Mouse (Mus musculus): ENCODE data around the gene Pdk2.

Pdk2 gene

DNA sequence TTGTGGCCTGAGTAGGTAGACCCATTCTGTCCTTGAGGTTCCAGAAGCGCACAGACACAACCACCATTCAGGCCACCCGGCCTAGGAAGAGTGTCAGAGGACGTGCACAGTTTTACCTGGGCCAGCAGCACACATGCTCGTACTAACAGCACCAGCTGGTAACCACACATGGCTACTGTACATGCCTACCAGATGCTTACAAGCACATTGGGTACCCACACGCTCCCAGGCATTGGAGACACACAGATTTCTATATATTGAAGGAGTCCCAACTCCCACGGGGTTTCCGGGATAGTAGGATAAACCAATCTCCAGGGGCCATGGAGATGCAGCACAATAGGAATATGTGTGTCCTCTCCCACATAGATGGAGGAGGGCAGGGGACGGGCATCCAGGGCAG is 38.4 kb downstream of the Pdk2 start:
- no peak for DNase-seq (ENCODE audit: low spot score)

DNA sequence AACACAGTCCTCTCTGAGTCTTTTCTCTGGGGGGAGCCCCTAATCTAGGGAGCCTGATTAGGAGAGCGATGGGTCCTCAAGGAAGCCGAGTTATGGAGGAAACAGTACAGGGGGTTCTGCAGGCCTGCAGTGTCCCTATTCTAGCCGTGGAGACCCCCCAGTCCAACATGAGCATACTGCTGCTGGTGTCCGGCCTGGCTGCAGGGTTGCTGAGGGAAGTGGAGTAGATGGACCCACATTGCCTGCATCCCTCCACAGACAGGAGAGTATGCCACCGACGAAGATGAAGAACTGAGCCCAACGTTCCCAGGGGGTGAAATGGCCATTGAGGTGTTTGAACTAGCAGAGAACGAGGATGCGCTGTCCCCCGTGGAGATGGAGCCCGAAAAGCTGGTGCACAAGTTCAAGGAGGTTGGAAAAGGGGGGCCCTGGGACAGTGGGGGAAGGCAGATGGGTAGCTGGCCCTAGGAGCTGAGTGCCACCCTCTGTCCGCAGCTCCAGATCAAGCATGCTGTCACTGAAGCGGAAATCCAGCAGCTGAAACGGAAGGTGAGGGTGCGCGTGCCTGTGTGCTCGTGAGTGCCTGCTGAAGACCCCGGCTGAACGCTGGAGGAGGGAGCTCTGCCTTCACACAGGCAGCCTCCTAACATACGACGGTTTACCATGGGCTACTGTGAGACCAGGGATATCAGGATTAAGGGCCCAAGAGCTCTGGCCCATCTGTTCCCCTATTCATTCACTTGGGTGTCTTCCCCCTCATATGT is 39.4 kb downstream of the Pdk2 start:
- DNase-seq (ENCODE audit: low spot score) = no peak

DNA sequence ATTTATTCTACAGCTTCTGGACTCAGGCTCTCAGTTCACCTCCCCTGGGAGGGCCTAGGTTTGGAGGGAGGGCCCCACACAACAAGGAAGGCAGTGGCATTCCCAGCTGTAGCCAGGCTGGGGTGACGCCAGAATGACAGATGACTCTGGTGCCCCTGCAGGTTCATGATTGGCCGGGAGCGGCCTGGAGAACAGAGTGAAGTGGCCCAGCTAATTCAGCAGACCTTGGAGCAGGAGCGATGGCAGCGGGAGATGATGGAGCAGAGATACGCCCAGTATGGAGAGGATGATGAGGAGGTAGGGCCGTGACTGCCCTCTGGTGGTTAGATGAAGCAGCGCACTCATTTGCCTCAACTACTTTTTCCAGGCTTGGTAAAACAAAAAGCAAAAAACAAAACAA is 40.1 kb downstream of the Pdk2 start:
- no peak for DNase-seq (ENCODE audit: low spot score)

DNA sequence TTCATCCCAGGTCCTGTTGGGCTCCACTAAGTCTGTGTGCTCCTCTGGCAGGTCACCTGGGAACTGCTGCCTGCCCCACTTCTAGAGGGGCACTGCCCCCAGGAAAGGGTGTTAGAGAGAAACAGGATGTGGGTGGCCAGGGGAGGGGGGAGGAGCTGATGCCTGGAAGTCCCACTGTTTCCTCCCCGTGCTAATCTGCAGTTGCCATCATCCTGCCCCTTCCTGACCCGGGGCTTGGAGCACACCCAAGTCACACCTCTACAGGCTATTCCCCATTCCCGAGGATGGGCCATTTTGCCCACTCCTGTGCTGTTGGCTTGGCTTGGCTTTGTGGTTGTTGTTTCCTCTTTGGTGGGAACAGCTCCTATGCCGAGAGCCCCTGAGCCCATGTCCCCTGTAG is 40.6 kb downstream of the Pdk2 start:
- DNase-seq (ENCODE audit: low spot score) = no peak

DNA sequence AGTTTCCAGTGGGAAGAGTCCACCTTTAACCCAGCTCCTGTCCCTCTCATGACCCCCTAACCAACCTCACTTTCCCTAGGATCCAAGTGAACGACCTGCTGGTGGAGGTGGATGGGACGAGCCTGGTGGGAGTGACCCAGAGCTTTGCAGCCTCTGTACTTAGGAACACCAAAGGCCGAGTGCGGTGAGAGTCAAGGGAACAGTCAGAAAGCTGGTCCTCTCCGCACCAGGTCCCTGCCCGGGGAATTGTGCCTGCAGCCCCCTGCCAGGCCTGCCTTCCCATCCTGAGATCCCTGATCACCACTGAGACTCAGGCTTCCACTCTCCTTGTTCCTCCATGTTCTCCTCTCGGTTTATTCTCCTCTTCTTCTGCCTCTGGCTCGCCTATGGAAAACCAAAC is 41.0 kb downstream of the Pdk2 start:
- no peak for DNase-seq (ENCODE audit: low spot score)

DNA sequence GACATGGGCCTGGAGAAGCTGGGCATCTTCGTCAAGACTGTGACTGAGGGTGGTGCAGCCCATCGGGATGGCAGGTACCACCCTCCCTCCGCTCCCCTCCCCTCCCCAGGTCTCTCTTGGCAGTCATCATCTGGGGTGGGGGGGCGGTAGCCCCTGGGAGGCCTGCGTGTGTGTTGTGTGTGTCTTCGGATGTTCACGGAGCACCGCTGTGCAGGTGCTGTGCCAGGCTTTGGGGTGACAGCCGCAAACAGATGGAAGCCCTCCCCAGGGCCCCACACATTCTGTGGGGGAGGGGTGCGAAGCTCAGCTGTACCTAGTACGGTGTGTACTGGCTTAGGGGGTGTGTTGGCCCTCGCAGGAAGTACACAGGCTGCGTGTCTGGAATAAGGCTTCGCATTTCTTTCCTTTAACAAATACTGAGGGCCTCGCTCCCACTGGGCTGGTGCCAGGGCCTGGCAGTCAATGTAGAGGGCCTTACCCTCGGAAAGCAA is 43.1 kb downstream of the Pdk2 start:
- no peak for DNase-seq (ENCODE audit: low spot score)

DNA sequence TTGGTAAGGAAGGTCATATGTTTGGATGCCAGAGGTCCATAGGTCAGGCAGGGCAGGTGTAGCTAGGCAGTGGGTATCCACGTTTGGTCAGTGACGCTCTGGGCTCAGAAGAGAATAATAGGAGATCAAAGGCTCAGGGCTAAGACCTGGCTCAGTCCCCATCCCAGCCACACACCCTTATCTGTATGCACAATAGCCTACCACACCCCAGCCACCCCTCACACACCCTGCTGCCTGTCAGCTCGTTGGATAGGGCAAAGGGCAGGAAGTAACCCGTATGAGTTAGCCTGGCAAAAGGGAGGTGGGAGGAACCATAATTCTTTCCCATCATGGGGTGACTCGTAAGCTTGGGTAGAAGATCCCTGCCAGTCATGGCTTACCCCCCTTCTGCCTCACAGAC is 43.6 kb downstream of the Pdk2 start:
- no peak for DNase-seq (ENCODE audit: low spot score)

DNA sequence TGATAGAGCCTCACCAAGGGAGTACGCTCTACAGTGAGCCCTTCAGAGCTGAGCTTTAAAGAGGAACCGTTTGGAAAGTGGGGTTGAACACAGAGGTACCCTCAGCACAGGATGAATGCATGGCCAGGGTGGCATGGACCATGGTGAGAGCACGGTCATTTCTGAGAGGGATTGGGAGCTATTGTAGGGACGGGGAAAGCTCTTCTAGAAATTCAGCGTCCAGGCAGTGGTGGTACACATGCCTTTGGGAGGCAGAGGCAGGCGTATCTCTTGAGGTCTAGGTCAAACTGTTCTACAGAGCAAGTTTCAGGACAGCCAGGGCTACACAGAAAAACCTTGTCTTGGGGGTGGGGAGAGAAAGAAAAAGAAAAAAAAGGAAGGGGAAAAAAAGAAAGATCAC is 44.2 kb downstream of the Pdk2 start:
- no peak for DNase-seq (ENCODE audit: low spot score)

DNA sequence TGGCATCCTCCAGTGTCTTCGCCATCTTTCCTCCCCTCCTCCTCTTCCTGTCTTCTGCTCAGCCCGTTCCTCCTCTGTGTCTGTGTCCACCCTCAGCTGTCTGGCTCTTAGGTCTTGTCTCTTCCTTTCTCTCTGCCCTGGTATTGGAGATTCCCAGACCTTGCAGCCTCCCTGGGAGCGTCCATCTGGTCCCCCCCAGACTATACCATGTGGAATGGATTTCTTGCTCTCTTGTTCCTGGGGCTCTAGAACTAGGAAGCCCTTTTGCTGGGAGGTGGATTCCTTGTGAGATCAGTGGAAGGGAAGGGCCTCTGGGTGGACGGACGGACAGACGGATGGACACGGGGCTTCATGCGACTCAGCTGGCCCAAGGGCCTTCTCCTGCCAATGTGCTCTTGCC is 45.1 kb downstream of the Pdk2 start:
- no peak for DNase-seq (ENCODE audit: low spot score)

DNA sequence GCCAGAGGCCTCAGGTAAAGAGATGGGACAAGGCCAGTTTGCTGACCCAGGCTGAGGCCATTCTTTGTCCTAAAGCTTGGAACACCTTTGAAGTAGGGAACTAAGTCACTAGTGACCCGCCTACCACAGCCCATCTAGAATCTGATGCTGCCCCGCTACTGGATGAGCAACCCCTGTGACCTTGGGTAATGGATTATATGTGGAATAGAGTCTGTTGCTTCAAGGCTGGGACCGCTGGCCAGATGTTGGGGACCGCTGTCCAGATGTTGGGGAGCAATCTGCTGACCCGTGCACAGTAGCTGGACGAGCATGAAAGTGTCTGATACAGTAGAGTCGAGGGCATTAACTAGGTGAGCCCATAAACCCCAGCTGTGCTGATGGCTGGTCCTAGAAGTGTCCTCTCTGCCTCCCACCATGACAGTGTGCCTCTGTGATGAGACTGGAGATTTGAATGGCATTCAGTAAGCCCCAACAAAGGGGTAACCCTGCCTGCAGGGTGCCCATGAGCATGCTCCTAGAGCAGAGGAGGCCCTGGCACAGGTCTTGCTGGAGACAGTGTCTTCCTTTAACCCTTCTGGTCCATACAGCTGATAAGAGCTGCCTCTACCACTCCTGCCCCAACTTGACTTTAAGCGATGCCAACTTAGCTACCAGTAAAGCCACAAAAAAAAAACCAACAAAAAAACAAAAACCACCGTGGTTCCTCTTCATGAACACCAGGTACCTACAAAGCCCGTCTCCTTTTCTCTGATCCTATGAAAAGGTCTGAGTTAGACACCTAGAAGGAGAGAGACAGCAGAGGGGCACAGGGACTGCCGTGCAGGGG is 46.0 kb downstream of the Pdk2 start:
- no peak for DNase-seq (ENCODE audit: low spot score)

DNA sequence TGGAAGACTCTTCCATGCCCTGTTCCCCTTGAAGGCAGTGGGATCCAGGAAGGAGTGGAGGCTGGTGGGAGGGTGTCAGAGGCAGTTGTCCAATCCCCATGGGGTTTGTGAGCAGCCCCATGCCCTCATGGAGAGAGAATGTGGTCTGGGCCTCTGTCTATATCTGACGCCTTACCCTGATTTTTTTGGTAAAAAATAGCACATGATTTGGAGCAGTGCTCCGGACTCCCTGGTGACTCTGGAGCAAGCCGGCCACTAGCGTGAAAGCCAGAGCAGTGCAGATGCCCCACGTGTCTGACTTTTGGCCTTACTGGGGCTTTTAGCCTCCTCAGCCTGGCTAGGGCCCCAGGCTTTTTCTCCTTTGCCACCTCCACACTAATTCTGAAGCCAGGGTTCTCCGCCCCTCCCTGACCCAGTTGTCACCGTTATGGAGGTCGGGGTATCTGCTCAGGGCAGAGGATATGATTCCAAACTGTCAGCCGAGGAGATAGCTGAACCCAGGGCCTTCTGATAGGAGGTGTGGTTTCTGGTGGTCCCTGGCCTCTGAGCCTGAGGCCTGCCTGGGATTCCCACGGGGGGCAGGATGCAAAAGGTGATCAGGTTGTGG is 46.8 kb downstream of the Pdk2 start:
- DNase-seq (ENCODE audit: low spot score) = no peak

DNA sequence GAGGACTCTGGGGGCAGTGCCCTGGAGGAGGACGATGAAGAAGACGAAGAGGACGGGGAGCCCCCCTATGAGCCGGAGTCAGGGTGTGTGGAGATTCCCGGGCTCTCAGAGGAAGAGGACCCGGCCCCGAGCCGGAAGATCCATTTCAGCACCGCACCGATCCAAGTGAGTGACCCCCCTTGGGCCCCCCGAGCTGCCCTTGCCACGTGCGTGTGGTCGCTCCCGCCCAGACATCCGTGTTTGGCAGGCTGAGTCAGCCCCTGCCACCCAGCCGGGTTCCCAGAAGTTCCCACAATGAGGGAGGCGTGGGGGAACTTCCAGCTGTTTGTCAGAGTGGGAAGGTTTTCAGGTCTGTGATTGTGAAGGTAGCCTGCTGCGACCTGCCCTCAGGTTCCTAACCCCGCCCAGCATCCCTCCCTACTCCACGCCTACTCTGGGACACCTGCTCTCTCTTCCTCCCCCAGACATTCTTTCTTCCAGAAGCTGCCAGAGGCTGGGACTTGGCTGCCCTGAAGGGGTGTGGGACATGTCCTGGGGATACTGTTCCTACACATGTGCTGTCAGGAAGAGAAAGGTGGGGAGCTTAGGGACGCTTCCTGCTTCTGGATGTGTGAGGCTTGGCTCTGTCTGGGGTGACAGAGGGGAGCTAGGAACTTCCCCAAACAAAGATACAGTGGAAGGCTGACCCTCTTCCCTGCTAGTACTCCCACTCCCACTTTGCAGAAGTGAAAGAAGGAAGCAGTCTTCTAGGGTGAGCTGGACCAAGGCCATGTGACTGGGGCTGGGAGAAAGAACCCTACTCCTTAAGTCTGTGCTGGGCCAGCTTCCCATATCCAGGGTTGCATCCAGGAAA is 48.2 kb downstream of the Pdk2 start:
- no peak for DNase-seq (ENCODE audit: low spot score)

DNA sequence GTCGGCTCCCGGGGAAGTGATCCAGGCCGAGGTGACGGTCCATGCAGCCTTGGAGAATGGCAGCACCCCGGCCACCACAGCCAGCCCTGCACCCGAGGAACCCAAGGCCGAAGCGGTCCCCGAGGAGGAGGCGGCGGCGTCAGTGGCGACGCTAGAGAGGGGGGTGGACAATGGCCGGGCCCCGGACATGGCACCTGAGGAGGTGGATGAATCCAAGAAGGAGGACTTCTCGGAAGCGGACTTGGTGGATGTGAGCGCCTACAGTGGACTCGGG is 48.7 kb downstream of the Pdk2 start:
- no peak for DNase-seq (ENCODE audit: low spot score)

DNA sequence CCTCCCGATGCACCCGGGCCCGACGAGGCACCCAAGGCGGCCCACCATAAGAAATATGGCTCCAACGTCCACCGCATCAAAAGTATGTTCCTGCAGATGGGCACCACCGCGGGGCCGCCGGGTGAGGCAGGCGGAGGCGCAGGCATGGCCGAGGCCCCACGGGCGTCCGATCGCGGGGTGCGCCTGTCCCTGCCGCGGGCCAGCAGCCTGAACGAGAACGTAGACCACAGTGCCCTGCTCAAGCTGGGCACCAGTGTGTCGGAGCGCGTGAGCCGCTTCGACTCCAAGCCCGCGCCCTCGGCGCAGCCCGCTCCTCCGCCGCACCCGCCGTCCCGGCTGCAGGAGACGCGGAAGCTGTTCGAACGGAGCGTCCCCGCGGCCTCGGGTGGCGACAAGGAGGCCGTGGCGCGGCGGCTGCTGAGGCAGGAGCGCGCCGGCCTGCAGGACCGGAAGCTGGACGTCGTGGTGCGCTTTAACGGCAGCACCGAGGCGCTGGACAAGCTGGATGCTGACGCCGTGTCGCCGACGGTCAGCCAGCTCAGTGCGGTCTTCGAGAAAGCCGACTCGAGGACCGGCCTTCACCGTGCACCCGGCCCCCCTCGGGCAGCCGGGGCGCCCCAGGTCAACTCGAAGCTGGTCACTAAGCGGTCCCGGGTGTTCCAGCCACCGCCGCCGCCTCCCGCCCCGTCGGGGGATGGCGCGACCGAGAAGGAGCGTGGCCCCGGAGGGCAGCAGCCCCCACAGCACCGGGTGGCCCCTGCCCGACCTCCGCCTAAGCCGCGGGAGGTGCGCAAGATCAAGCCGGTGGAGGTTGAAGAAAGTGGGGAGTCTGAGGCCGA is 49.3 kb downstream of the Pdk2 start:
- DNase-seq (ENCODE audit: low spot score) = no peak

DNA sequence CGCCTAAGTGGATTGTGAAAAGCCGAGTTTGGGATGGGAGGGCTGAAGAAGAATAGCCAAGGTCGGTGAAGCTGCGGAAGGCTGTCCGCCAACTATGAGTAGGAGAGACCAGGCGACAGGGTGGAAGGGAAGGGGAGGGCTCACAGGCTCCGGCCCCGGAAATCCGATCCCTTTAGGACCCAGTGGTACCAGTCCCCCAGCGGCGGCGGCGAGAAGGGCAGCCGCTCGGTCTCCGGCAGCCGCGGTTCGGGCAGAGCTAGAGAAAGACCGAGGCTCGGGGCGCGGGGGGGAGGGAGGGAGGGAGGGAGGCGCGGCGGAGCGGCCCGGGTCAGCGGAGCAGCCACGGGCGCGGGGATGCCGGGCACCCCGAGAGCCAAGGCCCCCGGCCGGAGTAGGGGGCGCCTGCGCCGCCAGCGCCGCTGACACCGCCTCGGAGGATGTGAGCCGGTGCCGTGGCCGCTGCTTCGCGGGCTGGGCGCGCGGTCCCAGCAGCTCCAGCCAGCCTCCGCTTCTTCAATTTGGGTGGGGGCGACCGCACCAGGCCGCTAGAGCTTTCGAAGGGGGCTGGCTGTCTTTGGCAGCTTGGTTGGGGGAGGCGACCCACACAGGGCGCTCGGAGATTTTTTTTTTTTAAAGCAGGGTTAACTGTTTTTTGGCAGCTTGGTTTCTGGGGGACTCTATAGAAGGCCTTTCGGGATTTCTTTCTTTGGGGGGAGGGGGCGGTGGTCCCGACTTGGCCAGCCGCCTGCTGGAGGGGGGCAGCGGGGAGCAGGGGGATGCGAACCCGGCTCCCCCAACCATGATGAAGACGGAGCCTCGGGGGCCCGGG is 50.2 kb downstream of the Pdk2 start, which contains the start of gene Ppp1r9b:
TSS of gene Ppp1r9b (plus strand) at position 287 of the 829 bp plus-strand sequence.
- peak; percentile 89 for DNase-seq (ENCODE audit: low spot score)

DNA sequence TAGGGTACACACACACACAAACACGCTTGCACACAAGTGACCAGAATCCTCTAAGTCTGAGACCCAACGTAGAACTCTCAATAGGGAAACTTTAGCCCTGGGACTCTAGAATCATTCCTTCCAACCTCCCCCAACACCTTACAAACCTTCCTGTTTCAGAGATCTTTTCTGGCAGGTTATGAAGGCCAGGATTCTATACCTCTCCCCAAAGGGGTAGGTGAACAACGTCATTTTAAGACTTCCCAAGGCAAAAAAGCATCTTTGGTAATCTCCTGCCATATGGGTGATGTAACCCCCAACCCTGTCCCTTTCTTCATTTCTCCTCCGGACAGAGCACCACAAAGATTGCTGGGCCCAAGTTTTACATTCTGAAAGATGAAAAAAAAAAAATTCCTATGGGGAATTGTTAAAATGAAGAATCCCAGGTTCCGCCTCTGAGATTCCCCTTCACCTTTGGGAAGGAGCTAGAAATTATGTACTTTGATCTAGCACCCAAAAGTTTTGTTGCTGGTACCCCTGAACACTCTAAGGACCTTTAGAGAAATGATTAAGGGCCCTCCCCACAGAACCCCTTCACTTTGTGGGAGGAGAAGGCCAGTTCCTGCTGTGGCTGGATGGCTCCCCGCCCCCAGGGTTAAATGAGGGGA is 50.9 kb downstream of the Pdk2 start:
- DNase-seq (ENCODE audit: low spot score) = no peak

DNA sequence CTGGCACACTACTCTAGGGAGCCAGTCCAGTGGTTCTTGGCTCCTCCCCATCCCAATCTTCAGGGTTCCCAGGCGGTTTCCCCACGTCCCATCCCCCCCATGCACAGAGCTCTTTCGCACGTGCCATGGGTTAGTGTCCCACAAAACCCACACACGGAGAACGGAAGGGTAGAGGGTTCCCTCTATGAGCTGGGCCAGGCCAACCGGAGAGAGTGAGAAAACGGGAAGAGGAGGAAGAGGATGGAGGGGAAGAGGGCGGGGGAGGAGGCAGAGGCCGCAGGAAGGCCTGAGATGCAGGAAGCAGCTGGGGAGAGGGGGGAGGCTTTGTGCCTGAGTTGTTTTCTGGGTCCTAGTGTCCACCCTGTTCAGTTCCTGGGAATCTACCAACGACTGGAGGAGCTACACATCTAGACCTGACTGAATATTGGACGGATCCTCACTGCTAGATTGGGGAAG is 51.6 kb downstream of the Pdk2 start:
- no peak for DNase-seq (ENCODE audit: low spot score)

DNA sequence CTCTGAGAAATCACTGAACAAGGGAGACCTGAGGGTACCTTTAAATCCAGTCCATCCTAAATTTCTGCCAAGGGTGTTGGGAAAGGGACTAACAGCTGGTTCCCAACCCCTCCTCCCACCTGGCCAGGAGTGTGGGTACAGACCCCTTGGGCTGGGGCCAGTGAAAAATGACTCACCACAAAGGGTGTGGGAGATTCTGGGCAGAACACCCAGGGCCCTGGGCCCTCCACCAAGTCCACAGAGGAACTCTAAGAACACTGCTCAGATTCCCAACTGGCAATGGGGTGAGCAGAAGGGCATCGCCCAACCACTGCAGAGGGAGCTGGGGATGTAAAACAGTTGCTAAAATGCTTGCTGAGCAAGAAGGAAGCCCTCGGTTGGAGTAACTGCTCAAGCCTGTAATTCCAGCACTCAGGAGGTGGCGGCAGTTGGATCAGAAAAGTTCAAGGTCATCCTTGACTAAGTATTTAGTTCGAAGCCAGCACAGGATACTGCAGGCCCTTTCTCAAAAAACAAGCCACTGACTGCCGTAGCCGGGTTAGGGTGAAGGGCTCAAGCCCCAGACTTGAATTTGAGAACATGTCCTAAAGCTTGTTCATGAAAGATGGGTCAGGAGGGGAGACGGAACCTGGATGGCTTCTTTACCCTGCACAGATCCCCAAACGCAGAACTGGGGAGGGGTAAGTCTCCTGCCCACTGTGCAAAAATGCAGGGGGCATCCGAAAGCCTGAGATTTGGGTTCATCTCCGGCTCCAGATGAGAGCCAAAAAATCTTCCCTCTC is 52.2 kb downstream of the Pdk2 start:
- no peak for DNase-seq (ENCODE audit: low spot score)

DNA sequence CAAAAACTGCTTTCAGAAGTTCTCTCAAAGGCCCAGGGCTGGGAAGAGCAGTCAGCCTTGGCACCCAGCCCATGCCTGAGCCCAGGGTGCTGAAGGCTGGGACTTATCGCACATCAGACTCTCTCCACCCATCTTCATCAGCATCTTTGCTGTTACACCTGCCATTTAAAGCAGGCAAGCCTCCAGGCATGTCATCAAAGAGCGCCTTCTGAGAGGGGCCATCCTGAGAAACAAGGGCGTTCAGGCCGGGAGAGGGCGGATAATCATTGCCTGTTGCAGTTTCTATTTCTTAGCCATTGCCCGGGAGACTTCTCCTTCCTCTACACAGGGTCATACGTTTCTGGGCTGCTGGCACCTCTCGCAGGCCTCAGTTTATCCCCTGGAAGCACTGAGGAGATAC is 53.3 kb downstream of the Pdk2 start:
- no peak for DNase-seq (ENCODE audit: low spot score)

All from ovary, postnatal 14 days (tissue).